Mouse (Mus musculus) stomach, embryonic 14.5 days (tissue): ENCODE data around the gene Slc16a4. TPM values are rescaled to one million over a fixed set of nuclear protein-coding genes. Genes with fewer than 3 reads are reported as not detected.

Experiments used
- ATAC-seq: fragments of 200-750 bp; cut with Nextera tagmentation; 2 replicates; pipeline ENCODE4 v1.8.0; 2017; ENCODE audit warnings: low read depth, moderate TSS enrichment; ENCODE audit not compliant: insufficient number of reproducible peaks, insufficient read depth, low FRiP score
- H3K27ac ChIP-seq: fragments of 300-500 bp; sonication (generic); 2 replicates; pipeline ENCODE4 v1.5.1; 2014; ENCODE audit warnings: mild to moderate bottlenecking, low read length, moderate library complexity, mixed read lengths
- H3K27me3 ChIP-seq: fragments of 300-500 bp; sonication (generic); 2 replicates; pipeline ENCODE4 v1.6.1; 2014; ENCODE audit warnings: low read length, control low read depth, mixed read lengths; ENCODE audit not compliant: control insufficient read depth, insufficient read depth
- H3K36me3 ChIP-seq: fragments of 300-500 bp; sonication (generic); 2 replicates; pipeline ENCODE4 v1.6.1; 2014; ENCODE audit warnings: mild to moderate bottlenecking, control low read depth, low read length, moderate library complexity, mixed read lengths; ENCODE audit not compliant: control insufficient read depth, insufficient read depth
- H3K4me1 ChIP-seq: fragments of 300-500 bp; sonication (generic); 2 replicates; pipeline ENCODE4 v1.6.1; 2014; ENCODE audit warnings: low read length, control low read depth, mixed read lengths; ENCODE audit not compliant: control insufficient read depth, insufficient read depth
- H3K4me2 ChIP-seq: fragments of 300-500 bp; sonication (generic); replicated peaks from 2 replicates; pipeline ENCODE4 v1.6.1; 2014; ENCODE audit warnings: low read depth, low read length, control low read depth
- H3K4me3 ChIP-seq: fragments of 300-500 bp; sonication (generic); 2 replicates; pipeline ENCODE4 v1.5.1; 2014; ENCODE audit warnings: low read depth, low read length, control low read depth
- H3K9ac ChIP-seq: fragments of 300-500 bp; sonication (generic); replicated peaks from 2 replicates; pipeline ENCODE4 v1.6.1; 2014; ENCODE audit warnings: low read depth, mild to moderate bottlenecking, control low read depth, low read length, moderate library complexity, mixed read lengths
- H3K9me3 ChIP-seq: fragments of 300-500 bp; sonication (generic); 2 replicates; pipeline ENCODE4 v1.6.1; 2016; ENCODE audit warnings: low read depth, low read length, control low read depth; ENCODE audit not compliant: control insufficient read depth
- WGBS: fragments of 180-500 bp; shearing (Covaris S2); extraction: QIAGEN DNeasy Blood & Tissue Kit; methylation state at CpG from one replicate; pipeline ENCODE4 v1.1.7; 2014; 5-methylcytosine and 5-hydroxymethylcytosine counted together
- polyA plus RNA-seq: library from polyadenylated mRNA; unstranded; fragments of >200 nt; fragmentation: Nextera tagmentation; extraction: Ambion mirVana; gene quantifications from 2 replicates; pipeline ENCODE4 v1.2.1, GENCODE M21; 2014

Gene Slc16a4
- polyA plus RNA-seq, 1 experiment from 2014 or later: 5.7 TPM

DNA sequence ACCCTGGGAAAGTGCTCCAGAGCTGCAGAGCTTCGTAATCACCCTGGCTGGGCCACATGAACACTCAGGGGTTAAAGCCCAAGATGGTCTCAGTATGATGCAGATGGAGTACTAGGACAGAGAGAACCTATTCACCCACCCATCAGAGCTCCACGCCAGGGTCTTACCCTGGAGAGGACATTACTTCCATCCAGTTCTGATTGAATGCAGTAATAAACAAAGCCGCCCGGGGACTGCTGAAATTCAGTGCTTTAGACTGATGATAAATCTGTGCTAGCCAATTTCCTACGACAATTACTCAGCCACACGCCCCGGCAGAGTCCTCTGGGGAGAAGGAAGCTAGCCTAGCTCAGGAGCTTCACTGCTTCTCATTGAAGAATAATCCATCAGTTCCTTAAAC lies 34.3 kb upstream of the Slc16a4 start:
- Histone ChIP-seq H3K27me3 (no peaks in the 10 kb centered on the region), H3K4me1 (0 out of 2 replicates have a peak, but pooled peaks cover 5% of the 10 kb centered on the region)
- WGBS: 31% methylated on average over 7 of the region's 7 CpGs

GRCm38 (mm10) chr3:107257924-107258323 lies 33.1 kb upstream of the Slc16a4 start:
- no peak overlapping the region for H3K9ac ChIP-seq
- 0 out of 2 replicates have a peak, but pooled peaks cover 5% of the 10 kb centered on the region for H3K4me1 ChIP-seq
- no peak overlapping the region for H3K4me2 ChIP-seq
- no peaks in the 10 kb centered on the region for H3K9me3 ChIP-seq
- no peak for ATAC-seq
- no peaks in the 10 kb centered on the region for H3K27me3 ChIP-seq
- H3K36me3 ChIP-seq: no peaks in the 10 kb centered on the region
- 66% methylated on average over 5 of the region's 5 CpGs for WGBS
- no peak overlapping the region for H3K27ac ChIP-seq
- H3K4me3 ChIP-seq: no peak overlapping the region

More for the DNA sequence above, 34.3 kb upstream of the Slc16a4 start:
- H3K27ac ChIP-seq: no peak overlapping the region
- no peaks in the 10 kb centered on the region for H3K36me3 ChIP-seq
- H3K4me3 ChIP-seq: no peak overlapping the region
- no peak for ATAC-seq
- no peak overlapping the region for H3K4me2 ChIP-seq
- no peak overlapping the region for H3K9ac ChIP-seq
- H3K9me3 ChIP-seq: no peaks in the 10 kb centered on the region

GRCm38 (mm10) chr3:107260956-107261850 lies 29.8 kb upstream of the Slc16a4 start:
- H3K27ac ChIP-seq: peak overlapping the region; percentile 45; the same call in 1 of the 2 replicates
- H3K4me3 ChIP-seq: no peak overlapping the region
- WGBS: 37% methylated on average over 8 of the region's 8 CpGs
- H3K36me3 ChIP-seq: no peaks in the 10 kb centered on the region
- 0 out of 2 replicates have a peak, but pooled peaks have one; percentile 42 for ATAC-seq
- H3K9me3 ChIP-seq: no peaks in the 10 kb centered on the region
- no peak overlapping the region for H3K4me2 ChIP-seq
- no peaks in the 10 kb centered on the region for H3K27me3 ChIP-seq
- H3K4me1 ChIP-seq: 0 out of 2 replicates have a peak, but pooled peaks cover 5% of the 10 kb centered on the region
- H3K9ac ChIP-seq: no peak overlapping the region

DNA sequence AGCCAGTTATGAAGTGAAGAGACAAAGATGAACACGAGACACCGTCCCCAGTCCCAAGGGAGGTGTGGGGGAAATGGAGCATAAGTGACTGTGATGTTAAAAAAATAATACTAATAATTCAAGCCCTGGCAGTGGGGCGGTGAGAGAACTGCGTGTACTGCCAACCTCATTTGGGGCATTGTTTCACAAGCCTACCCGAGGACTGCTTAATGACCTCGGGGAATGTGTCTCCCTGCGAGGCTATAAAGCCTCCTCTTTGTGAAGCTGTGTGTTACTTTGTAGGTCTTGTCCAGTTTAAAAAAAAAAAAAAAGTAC lies 29.2 kb upstream of the Slc16a4 start:
- Histone ChIP-seq H3K4me2 (no peak overlapping the region), H3K9me3 (no peaks in the 10 kb centered on the region), H3K9ac (no peak overlapping the region), H3K4me3 (no peak overlapping the region), H3K27me3 (no peaks in the 10 kb centered on the region), H3K27ac (peak overlapping the region; percentile 45; the same call in 1 of the 2 replicates), H3K36me3 (no peaks in the 10 kb centered on the region), H3K4me1 (0 out of 2 replicates have a peak, but pooled peaks cover 5% of the 10 kb centered on the region)
- ATAC-seq: no peak
- 54% methylated on average over 7 of the region's 7 CpGs for WGBS

GRCm38 (mm10) chr3:107266814-107267345 lies 24.1 kb upstream of the Slc16a4 start:
- Histone ChIP-seq H3K4me3 (no peak overlapping the region), H3K27ac (no peak overlapping the region), H3K4me1 (no peaks in the 10 kb centered on the region), H3K27me3 (no peaks in the 10 kb centered on the region), H3K36me3 (no peaks in the 10 kb centered on the region), H3K4me2 (no peak overlapping the region), H3K9ac (no peak overlapping the region), H3K9me3 (no peaks in the 10 kb centered on the region)
- no peak for ATAC-seq
- WGBS: 27% methylated on average over 2 of the region's 2 CpGs

DNA sequence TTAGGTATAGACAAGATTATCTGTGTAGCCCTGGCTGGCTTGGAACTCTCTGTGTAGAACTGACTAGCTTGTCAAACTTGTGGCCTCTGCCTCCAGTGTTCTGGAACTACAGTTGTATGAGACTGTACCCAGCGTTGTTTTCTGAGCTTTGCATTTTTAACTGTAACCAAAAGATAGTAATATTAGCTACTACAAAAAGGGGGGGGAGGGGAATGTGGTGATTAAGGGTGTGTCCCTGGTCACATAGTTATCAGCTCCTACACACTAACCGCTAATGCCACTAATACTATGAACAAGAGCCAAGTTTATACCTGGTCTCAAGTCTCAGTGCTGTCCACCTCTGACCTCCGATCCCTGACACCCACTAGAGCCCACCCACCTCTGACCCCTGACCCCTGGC lies 18.6 kb upstream of the Slc16a4 start:
- no peak overlapping the region for H3K9ac ChIP-seq
- WGBS: 87% methylated on average over 3 of the region's 3 CpGs
- no peaks in the 10 kb centered on the region for H3K9me3 ChIP-seq
- no peak overlapping the region for H3K4me3 ChIP-seq
- no peaks in the 10 kb centered on the region for H3K27me3 ChIP-seq
- H3K4me2 ChIP-seq: no peak overlapping the region
- H3K27ac ChIP-seq: no peak overlapping the region
- no peaks in the 10 kb centered on the region for H3K4me1 ChIP-seq
- H3K36me3 ChIP-seq: no peaks in the 10 kb centered on the region
- ATAC-seq: no peak

GRCm38 (mm10) chr3:107273820-107274219 lies 17.2 kb upstream of the Slc16a4 start:
- Histone ChIP-seq H3K9ac (no peak overlapping the region), H3K4me2 (no peak overlapping the region), H3K36me3 (no peaks in the 10 kb centered on the region), H3K4me3 (no peak overlapping the region), H3K4me1 (no peaks in the 10 kb centered on the region), H3K27me3 (no peaks in the 10 kb centered on the region), H3K9me3 (no peaks in the 10 kb centered on the region), H3K27ac (no peak overlapping the region)
- WGBS: 19% methylated on average over 3 of the region's 3 CpGs
- peak; percentile 51 for ATAC-seq

GRCm38 (mm10) chr3:107275351-107275750 lies 15.7 kb upstream of the Slc16a4 start:
- 47% methylated on average over 5 of the region's 5 CpGs for WGBS
- Histone ChIP-seq H3K9ac (no peak overlapping the region), H3K9me3 (no peaks in the 10 kb centered on the region), H3K36me3 (no peaks in the 10 kb centered on the region), H3K4me2 (no peak overlapping the region), H3K27ac (no peak overlapping the region), H3K27me3 (no peaks in the 10 kb centered on the region), H3K4me3 (no peak overlapping the region), H3K4me1 (peaks cover 8% of the 10 kb centered on the region)
- ATAC-seq: no peak
